Mouse (Mus musculus) adrenal gland, postnatal 10 days (tissue): Measurements from ENCODE around the gene Ccdc148. TPM values are rescaled to one million over a fixed set of nuclear protein-coding genes. Genes with fewer than 3 reads are reported as not detected.

Experiments
- DNase-seq: peaks from one replicate; pipeline ENCODE4 v3.0.0; 2021; ENCODE audit warnings: mixed read lengths
- total RNA-seq, 2 experiments: library from RNA; stranded (reverse); gene quantifications; 2 replicates each; pipeline ENCODE4 v1.2.3; 2021

Ccdc148 gene
- total RNA-seq, 2 experiments from 2014 or later = 1.3 to 1.4 TPM

GRCm38 (mm10) chr2:58906814-58907516 is 253.5 kb downstream of the Ccdc148 start:
- DNase-seq = peak; percentile 3

GRCm38 (mm10) chr2:58905057-58905456 is 255.4 kb downstream of the Ccdc148 start:
- no peak for DNase-seq

GRCm38 (mm10) chr2:58879876-58880275 is 280.6 kb downstream of the Ccdc148 start:
- no peak for DNase-seq

GRCm38 (mm10) chr2:58859134-58859533 is 301.3 kb downstream of the Ccdc148 start, which contains the start of gene Gm11099:
Gene Gm11099 (plus strand): TSS chr2:58859434.
- DNase-seq = no peak

- DNase-seq = peak; percentile 18
These were observed 316.0 kb downstream of the Ccdc148 start for GRCm38 (mm10) chr2:58844499-58844898.

GRCm38 (mm10) chr2:58842443-58842842 is 318.0 kb downstream of the Ccdc148 start:
- DNase-seq = no peak

GRCm38 (mm10) chr2:58841021-58841420 is 319.5 kb downstream of the Ccdc148 start:
- DNase-seq = no peak

- DNase-seq = no peak
These were observed 328.1 kb downstream of the Ccdc148 start for GRCm38 (mm10) chr2:58832253-58832980.

- peak; percentile 25 for DNase-seq
These were observed 330.3 kb downstream of the Ccdc148 start for GRCm38 (mm10) chr2:58829981-58830742.

- no peak for DNase-seq
These were observed 331.4 kb downstream of the Ccdc148 start for GRCm38 (mm10) chr2:58828910-58829600.

GRCm38 (mm10) chr2:58812941-58813340 is 347.5 kb downstream of the Ccdc148 start:
- DNase-seq = no peak

- DNase-seq = no peak
These were observed 360.9 kb downstream of the Ccdc148 start for GRCm38 (mm10) chr2:58799623-58800022.

- DNase-seq = no peak
These were observed 361.4 kb downstream of the Ccdc148 start for GRCm38 (mm10) chr2:58799126-58799525.

GRCm38 (mm10) chr2:58797506-58797905 is 363.0 kb downstream of the Ccdc148 start:
- DNase-seq = no peak

GRCm38 (mm10) chr2:58795432-58795831 is 365.1 kb downstream of the Ccdc148 start:
- DNase-seq = no peak

GRCm38 (mm10) chr2:58794489-58794888 is 366.0 kb downstream of the Ccdc148 start:
- no peak for DNase-seq

GRCm38 (mm10) chr2:58790361-58790760 is 370.1 kb downstream of the Ccdc148 start:
- no peak for DNase-seq

GRCm38 (mm10) chr2:58789934-58790333 is 370.5 kb downstream of the Ccdc148 start:
- no peak for DNase-seq

- peak; percentile 14 for DNase-seq
These were observed 373.1 kb downstream of the Ccdc148 start for GRCm38 (mm10) chr2:58787360-58787759.

GRCm38 (mm10) chr2:58786681-58787080 is 373.8 kb downstream of the Ccdc148 start:
- no peak for DNase-seq

GRCm38 (mm10) chr2:58786177-58786576 is 374.3 kb downstream of the Ccdc148 start:
- DNase-seq = no peak

- no peak for DNase-seq
These were observed 377.0 kb downstream of the Ccdc148 start for GRCm38 (mm10) chr2:58783526-58783925.
